Mouse (Mus musculus) midbrain, embryonic 14.5 days (tissue): ENCODE data around the gene Leo1. TPM values are rescaled to one million over a fixed set of nuclear protein-coding genes. Genes with fewer than 3 reads are reported as not detected.
A peak's percentile ranks its signal among the peaks of the same experiment; 100 is the strongest.

Experiments used
- ATAC-seq: fragments of 200-750 bp; cut with Nextera tagmentation; 2 replicates; pipeline ENCODE4 v1.8.0; 2017; ENCODE audit warnings: moderate number of reproducible peaks, moderate library complexity; ENCODE audit not compliant: low FRiP score, low TSS enrichment
- DNase-seq: peaks from one replicate; pipeline ENCODE4 v3.0.0-alpha.2; 2015
- H3K27ac ChIP-seq: fragments of 300-500 bp; sonication (generic); replicated peaks from 2 replicates; pipeline ENCODE4 v1.5.1; 2014; ENCODE audit warnings: mild to moderate bottlenecking, low read depth, low read length, moderate library complexity
- H3K27me3 ChIP-seq: fragments of 300-500 bp; sonication (generic); 2 replicates; pipeline ENCODE4 v1.6.1; 2014; ENCODE audit warnings: low read length, control low read depth, mixed read lengths; ENCODE audit not compliant: control insufficient read depth, insufficient read depth
- H3K36me3 ChIP-seq: fragments of 300-500 bp; sonication (generic); 2 replicates; pipeline ENCODE4 v1.6.1; 2014; ENCODE audit warnings: low read length, control low read depth; ENCODE audit not compliant: control insufficient read depth, insufficient read depth
- H3K4me1 ChIP-seq: fragments of 300-500 bp; sonication (generic); 2 replicates; pipeline ENCODE4 v1.6.1; 2014; ENCODE audit warnings: mild to moderate bottlenecking, antibody characterized with exemption, low read length, control low read depth; ENCODE audit not compliant: control insufficient read depth, insufficient read depth
- H3K4me2 ChIP-seq: fragments of 300-500 bp; sonication (generic); 2 replicates; pipeline ENCODE4 v1.6.1; 2014; ENCODE audit warnings: mild to moderate bottlenecking, low read length, moderate library complexity
- H3K4me3 ChIP-seq: fragments of 300-500 bp; sonication (generic); replicated peaks from 2 replicates; pipeline ENCODE4 v1.5.1; 2014; ENCODE audit warnings: low read depth, low read length
- H3K9ac ChIP-seq: fragments of 300-500 bp; sonication (generic); replicated peaks from 2 replicates; pipeline ENCODE4 v1.6.1; 2014; ENCODE audit warnings: mild to moderate bottlenecking, low read length, moderate library complexity
- H3K9me3 ChIP-seq: fragments of 300-500 bp; sonication (generic); 2 replicates; pipeline ENCODE4 v1.6.1; 2016; ENCODE audit warnings: low read length, control low read depth, mixed read lengths; ENCODE audit not compliant: control insufficient read depth
- WGBS: fragments of 180-500 bp; shearing (Covaris S2); extraction: QIAGEN DNeasy Blood & Tissue Kit; methylation state at CpG from one replicate; pipeline ENCODE4 v1.1.7; 2014; 5-methylcytosine and 5-hydroxymethylcytosine counted together
- polyA plus RNA-seq: library from polyadenylated mRNA; unstranded; fragments of >200 nt; fragmentation: Nextera tagmentation; extraction: Ambion mirVana; gene quantifications from 2 replicates; pipeline ENCODE4 v1.2.1, GENCODE M21; 2014

Leo1 gene
- polyA plus RNA-seq, 1 experiment from 2014 or later: 39.8 TPM

DNA sequence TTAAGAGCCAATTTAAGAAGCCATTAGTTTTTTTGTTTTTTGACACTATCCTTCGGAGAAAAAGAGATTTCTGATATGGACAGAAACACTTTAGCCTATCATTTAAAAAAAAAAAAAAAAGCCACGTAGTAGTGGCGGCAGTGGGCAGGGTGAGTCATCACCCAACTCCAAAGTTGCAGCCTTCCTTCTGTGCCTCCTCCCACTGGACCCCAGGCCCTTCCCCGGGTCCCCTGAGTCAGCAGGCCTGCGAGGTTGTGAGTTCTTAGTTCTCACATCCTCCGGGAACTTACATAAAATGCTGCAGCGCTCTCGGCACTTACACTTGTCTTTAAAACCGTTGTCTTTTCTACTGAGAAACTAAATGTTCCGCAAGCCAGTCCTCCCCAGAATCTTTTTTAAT is 33.5 kb upstream of the Leo1 start:
- Histone ChIP-seq H3K4me1 (peaks cover 28% of the 10 kb centered on the region), H3K27me3 (no peaks in the 10 kb centered on the region), H3K9ac (peak overlapping the region; percentile 27; the same call in 1 of the 2 replicates), H3K27ac (no peak overlapping the region), H3K4me2 (peak overlapping the region; percentile 70), H3K4me3 (peak overlapping the region; percentile 75), H3K9me3 (no peaks in the 10 kb centered on the region), H3K36me3 (no peaks in the 10 kb centered on the region)
- DNase-seq (peak; percentile 44), ATAC-seq (no peak)
- WGBS: 15% methylated on average over 10 of the region's 10 CpGs

DNA sequence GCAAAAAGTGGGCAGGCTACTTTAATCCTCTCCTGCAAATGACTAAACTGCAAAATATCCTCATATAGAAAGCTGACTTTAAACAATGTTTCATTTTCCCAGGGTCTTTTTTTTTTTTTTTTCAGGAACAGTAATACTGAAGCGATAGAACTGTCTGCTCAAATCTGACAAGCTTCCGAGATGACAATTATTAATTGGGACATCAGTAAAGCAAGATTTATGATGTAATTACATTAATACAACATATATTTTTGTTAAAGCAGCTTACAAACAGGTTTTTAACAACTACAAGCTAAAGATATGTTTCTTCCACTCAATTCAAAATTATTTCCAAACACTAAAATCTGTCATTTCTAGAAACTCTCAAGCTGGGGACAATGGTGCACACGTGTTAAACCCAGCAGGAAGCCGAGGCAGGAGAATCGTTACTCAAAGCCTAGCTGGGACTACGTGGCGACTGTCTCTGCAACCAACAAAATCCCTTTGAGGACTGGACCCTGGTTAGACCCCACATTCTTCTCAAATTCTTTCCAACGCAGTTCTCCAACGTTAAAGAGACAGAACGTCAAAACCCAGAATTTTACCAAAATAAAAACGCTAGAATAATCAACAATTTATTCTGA is 33.0 kb upstream of the Leo1 start:
- no peaks in the 10 kb centered on the region for H3K9me3 ChIP-seq
- peak overlapping the region; percentile 88 for H3K9ac ChIP-seq
- DNase-seq (peak; percentile 54), ATAC-seq (no peak)
- 3% methylated on average over 11 of the region's 11 CpGs for WGBS
- H3K27ac ChIP-seq: no peak overlapping the region
- peaks cover 28% of the 10 kb centered on the region for H3K4me1 ChIP-seq
- peak overlapping the region; percentile 75 for H3K4me3 ChIP-seq
- H3K27me3 ChIP-seq: no peaks in the 10 kb centered on the region
- no peaks in the 10 kb centered on the region for H3K36me3 ChIP-seq
- peak overlapping the region; percentile 70 for H3K4me2 ChIP-seq

DNA sequence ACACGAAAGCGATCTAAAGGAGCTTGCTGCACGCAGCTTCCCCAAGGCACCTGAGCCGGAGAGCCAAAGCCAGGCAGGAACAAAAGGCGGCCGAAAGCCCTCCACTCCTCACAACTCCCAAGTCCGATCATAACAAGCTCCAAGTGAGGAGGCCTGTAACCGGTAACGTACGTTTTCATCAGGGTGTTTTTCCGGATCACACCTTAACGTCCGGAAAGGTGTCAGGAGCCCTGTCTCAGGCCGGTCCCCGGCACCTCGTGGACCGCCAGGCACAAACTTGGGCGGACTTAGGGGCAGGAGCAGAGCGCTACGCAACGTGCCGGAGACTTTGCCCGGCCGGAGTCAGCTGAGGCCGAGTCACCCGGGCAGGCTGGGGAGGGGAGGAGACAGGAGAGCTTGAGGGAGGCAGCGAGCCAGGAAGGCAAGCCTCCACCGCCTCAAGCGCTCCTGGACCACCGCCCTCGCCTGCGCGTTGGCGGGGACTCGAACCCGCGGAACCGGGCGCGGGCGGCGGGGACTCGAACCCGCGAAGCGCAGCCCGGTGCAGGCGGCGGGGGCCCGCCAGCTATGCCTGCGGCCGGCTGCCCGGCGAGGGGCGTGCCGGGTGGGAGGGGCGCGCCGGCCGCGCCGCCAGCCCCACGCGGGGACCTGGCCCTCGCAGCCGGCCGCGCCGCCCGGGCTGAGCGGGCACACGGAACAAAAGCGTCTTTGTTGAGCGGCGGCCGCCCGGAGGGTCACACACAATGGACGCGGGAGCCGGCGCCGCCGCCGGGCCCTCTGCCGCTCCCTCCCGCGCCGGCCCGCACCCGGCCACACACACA is 32.1 kb upstream of the Leo1 start:
- no peaks in the 10 kb centered on the region for H3K9me3 ChIP-seq
- H3K4me1 ChIP-seq: peaks cover 28% of the 10 kb centered on the region
- whole genome bisulfite sequencing: under 1% methylated on average over 89 of the region's 90 CpGs
- H3K27me3 ChIP-seq: no peaks in the 10 kb centered on the region
- DNase-seq (peak; percentile 85), ATAC-seq (peak; percentile 89)
- peak overlapping the region; percentile 88 for H3K9ac ChIP-seq
- peak overlapping the region; percentile 75 for H3K4me3 ChIP-seq
- H3K4me2 ChIP-seq: peak overlapping the region; percentile 70
- H3K27ac ChIP-seq: peak overlapping the region; percentile 99
- H3K36me3 ChIP-seq: no peaks in the 10 kb centered on the region

DNA sequence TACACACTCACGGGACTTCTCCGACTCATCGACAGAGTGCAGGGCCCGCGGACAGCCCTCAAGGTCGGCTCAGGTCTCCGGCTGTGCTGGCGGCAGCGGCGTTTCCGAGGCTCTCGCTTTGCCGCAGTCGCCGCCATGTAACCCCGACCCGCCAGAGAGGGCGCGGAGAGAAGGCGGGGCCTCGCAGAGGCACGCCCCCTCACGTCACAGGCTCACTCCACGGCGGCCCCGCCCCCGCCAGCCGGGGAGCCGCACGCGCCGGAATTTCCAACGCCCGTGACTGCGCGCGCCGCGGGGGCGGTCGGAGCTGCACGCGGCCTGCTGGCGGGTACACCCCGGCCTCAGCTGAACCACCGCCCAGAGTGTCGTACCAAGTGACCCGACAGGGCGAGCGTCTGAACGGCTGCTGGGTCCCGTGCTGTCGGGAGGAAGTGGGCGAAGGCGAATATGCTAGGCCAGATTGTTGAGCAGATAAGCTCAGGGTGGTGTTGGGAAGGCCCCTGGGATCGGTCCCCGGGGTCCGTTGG is 31.4 kb upstream of the Leo1 start, which contains the start of gene Mapk6:
Mapk6 (minus strand) TSS at position 154 of the 527 bp plus-strand sequence.
- Histone ChIP-seq H3K9me3 (no peaks in the 10 kb centered on the region), H3K27me3 (no peaks in the 10 kb centered on the region), H3K4me2 (peak within 1 kb of the TSS; percentile 70), H3K36me3 (no peaks in the 10 kb centered on the region), H3K4me3 (peak within 1 kb of the TSS; percentile 75), H3K9ac (peak within 1 kb of the TSS; percentile 88), H3K27ac (peak within 1 kb of the TSS; percentile 99), H3K4me1 (peaks cover 24% of the 10 kb centered on the region)
- WGBS: under 1% methylated on average over 58 of the region's 58 CpGs
- ATAC-seq: peak; percentile 96
- peak; percentile 97 for DNase-seq

DNA sequence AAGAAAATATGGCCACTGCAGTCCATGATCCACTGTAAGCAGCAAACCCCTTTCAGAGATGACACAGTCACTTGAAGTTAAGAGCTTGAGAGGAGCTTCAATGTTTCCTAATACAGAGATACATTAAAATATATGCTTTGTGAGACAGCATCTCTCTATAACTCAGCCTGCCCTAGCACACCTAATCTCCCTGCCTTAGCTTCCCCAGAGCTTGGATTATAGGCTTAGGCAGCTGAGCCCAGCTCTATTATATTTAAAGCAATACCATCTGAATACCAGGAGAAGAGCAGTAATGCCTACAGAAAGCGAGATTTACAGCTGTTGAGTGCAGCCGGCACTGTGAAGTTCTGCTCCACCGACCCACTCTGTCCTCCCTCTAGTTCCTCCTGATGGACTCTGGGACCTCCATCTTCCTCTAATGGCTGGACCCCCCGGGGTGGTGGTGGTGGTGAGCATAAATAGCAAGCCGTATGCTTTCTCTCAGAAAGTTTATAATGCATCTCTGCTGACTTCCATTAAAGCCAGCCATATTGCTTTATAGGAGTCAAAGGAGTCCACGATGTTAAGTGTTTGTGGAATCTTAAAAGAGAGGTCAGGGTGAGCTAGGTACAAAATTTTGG is 30.3 kb upstream of the Leo1 start:
- no peaks in the 10 kb centered on the region for H3K9me3 ChIP-seq
- peak; percentile 33 for DNase-seq
- no peaks in the 10 kb centered on the region for H3K27me3 ChIP-seq
- H3K4me3 ChIP-seq: peak overlapping the region; percentile 75; the same call in 1 of the 2 replicates
- peak overlapping the region; percentile 70 for H3K4me2 ChIP-seq
- peak overlapping the region; percentile 88; the same call in 1 of the 2 replicates for H3K9ac ChIP-seq
- ATAC-seq: no peak
- no peaks in the 10 kb centered on the region for H3K36me3 ChIP-seq
- peak overlapping the region; percentile 99; the same call in 1 of the 2 replicates for H3K27ac ChIP-seq
- peaks cover 24% of the 10 kb centered on the region for H3K4me1 ChIP-seq
- 61% methylated on average over 6 of the region's 6 CpGs for WGBS

DNA sequence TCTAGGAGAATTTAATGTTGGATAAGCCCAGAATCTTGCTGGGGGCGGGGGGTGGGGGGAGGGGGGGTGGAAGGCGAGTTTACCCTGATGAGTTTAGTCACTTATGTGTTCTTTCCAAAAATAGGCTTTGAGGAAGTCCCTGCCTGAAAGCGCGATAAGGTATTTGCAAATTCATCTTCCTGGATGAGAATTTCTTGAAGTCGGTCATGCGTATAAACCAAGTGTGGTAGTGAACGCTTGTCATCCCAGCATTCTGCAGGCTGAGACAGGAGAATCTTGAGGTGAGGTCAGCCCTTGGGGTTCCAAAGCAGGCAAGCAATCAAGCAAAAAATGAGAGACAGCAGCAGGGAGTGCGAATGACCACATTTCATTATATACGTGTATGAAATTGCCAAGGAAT is 29.7 kb upstream of the Leo1 start:
- Histone ChIP-seq H3K27me3 (no peaks in the 10 kb centered on the region), H3K4me2 (no peak overlapping the region), H3K27ac (no peak overlapping the region), H3K4me3 (no peak overlapping the region), H3K4me1 (peaks cover 24% of the 10 kb centered on the region), H3K9ac (no peak overlapping the region), H3K36me3 (no peaks in the 10 kb centered on the region), H3K9me3 (no peaks in the 10 kb centered on the region)
- ATAC-seq: no peak
- 85% methylated on average over 9 of the region's 9 CpGs for WGBS
- no peak for DNase-seq

DNA sequence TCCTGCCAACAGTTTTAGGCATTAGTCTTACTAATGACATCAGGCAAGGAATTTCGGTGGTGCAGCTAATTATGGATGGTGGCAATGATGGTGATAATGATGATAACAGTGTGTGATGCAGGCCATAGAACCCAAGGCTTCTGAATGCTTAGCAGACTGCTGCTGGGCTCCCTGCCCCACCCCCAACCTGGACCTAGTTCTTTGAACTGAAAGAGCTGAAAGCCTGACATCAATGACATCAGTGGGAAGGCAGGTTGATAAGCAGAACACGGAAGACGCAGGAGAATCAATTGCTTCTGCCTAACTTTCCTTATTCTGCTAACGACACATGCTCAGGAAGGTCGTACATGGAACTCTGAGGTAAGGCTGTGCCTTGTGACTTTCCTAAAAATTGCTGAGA is 28.1 kb upstream of the Leo1 start:
- ATAC-seq (no peak), DNase-seq (no peak)
- Histone ChIP-seq H3K27me3 (no peaks in the 10 kb centered on the region), H3K9me3 (no peaks in the 10 kb centered on the region), H3K4me2 (no peak overlapping the region), H3K4me3 (no peak overlapping the region), H3K9ac (no peak overlapping the region), H3K27ac (no peak overlapping the region), H3K4me1 (peaks cover 10% of the 10 kb centered on the region), H3K36me3 (no peaks in the 10 kb centered on the region)
- 81% methylated on average over 5 of the region's 5 CpGs for WGBS

DNA sequence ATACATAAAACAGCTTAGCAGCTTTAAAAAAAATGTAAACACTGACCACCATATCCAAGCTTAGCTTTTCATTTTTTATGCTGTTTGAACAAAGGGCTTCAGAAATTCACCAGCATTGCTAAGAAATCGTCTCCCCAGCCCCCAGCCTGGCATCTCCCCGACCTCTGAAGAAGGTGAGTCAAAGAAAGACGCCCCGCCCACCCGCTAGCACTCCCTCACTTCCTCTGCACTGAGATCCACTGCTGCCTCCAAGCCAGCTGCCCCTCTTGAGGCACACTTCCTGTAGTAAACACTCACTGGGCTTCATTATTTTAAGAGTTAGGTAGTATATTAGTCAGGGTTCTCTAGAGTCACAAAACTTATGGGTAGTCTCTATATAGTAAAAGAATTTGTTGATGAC is 27.1 kb upstream of the Leo1 start:
- Histone ChIP-seq H3K27ac (no peak overlapping the region), H3K27me3 (no peaks in the 10 kb centered on the region), H3K9ac (no peak overlapping the region), H3K36me3 (no peaks in the 10 kb centered on the region), H3K4me2 (no peak overlapping the region), H3K4me3 (no peak overlapping the region), H3K9me3 (no peaks in the 10 kb centered on the region), H3K4me1 (peaks cover 6% of the 10 kb centered on the region; the same call in 1 of the 2 replicates)
- 48% methylated on average over 5 of the region's 5 CpGs for WGBS
- ATAC-seq (no peak), DNase-seq (no peak)
